Mouse (Mus musculus) heart, adult 9 months (tissue): Measurements from ENCODE around the gene Preb.

Source experiments
- DNase-seq, 2 experiments: peaks; one replicate each; pipeline ENCODE4 v3.0.0; 2022; ENCODE audit warnings: low spot score in 2 of 2

Gene Preb

GRCm38 (mm10) chr5:30922581-30923041 is 37.5 kb downstream of the Preb start:
- no peak for DNase-seq

DNA sequence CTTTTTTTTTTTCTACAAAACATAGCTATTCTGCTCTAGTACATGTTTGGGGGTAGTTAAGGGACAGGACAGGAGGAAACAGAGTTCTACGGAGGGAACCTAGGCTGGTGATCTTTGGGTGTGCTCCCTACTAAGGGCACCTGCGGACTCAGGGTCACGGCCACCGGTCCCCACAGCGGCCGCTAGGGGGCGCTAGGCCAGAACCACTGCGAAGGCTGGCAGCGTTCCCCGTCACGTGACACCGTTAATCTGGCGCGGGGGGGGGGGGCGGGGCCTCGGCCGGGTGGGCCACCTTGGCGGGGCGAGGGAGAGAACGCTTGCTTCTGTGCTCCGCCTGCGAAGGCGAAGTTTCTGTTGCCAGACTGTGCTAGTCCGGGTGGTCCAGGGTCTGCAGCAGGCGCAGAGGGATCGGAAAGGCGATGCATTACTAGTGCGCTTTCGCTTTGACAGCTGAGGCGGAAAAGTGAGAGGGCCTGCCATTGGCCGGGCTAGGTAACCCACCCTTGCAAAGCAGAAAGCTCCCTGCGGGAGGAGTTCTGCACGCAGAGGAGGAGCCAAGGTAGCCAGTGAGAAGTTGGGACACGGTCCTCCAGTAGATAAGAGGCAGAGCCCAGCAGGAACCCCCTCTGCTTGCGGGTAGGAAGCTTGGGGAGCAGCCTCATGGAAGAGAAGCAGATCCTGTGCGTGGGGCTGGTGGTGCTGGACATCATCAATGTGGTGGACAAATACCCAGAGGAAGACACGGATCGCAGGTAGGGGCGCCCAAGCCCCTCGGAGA is 38.7 kb downstream of the Preb start, which contains the start of gene Khk:
Gene Khk, plus strand, starts transcription at position 176 of the 778 bp plus-strand sequence.
- peak; percentile 89 to 90 for DNase-seq

- DNase-seq, result peak in 1 of 2 experiments; percentile 43
Measured at GRCm38 (mm10) chr5:30920621-30921020, 39.5 kb downstream of the Preb start.

DNA sequence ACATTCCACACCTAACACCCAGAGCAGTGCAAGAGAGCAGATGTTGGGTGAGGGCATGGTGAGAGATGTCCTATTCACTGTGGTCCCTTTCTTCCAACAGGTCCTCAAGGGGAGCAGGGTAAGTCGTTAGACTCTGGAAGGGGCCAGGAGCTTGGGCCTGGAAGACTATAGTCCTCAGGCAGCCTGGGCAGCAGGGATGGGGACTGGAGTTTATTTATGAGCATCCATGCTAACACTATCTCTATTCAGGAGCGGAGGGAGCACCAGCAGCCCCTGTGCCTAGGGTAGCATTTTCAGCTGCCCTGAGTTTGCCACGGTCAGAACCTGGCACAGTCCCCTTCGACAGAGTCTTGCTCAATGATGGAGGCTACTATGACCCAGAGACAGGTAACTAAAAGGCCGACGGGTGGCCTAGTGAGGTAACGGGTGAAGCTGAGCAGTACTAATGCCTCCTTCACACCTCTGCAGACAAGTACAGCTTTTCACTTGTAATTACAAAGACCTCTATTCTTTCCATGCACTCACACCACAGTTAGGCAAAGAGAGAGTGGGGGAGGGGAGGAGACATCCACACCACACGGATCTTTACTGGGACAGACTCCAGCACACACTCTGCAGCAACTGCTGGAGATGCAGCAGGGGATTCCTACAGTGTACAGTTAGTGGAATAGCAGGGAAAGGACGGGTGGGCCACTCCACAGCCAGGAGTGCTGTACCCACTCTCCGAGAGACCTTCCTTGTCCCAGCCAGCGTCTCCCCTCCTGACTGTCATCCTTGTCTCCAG is 40.1 kb downstream of the Preb start:
- DNase-seq, result no peak

DNA sequence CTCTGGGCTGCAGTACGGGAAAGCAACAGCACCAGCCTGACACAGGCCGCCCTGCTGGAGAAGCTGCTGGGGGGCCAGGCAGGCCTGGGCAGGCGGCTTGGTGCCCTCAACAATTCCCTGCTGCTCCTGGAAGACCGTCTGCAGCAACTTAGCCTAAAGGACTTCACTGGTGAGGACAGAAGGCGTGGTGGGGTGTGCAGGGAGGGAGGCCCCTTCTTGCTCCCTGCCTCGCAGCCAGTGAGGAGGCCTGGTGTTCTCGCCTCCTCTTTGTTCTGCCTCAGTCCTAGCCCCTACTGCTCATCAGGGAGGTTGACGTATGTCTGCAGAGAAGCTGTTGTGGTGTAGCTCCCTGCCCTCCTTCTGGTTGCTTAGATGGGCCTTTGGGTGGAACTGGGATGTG is 41.5 kb downstream of the Preb start:
- no peak for DNase-seq

DNA sequence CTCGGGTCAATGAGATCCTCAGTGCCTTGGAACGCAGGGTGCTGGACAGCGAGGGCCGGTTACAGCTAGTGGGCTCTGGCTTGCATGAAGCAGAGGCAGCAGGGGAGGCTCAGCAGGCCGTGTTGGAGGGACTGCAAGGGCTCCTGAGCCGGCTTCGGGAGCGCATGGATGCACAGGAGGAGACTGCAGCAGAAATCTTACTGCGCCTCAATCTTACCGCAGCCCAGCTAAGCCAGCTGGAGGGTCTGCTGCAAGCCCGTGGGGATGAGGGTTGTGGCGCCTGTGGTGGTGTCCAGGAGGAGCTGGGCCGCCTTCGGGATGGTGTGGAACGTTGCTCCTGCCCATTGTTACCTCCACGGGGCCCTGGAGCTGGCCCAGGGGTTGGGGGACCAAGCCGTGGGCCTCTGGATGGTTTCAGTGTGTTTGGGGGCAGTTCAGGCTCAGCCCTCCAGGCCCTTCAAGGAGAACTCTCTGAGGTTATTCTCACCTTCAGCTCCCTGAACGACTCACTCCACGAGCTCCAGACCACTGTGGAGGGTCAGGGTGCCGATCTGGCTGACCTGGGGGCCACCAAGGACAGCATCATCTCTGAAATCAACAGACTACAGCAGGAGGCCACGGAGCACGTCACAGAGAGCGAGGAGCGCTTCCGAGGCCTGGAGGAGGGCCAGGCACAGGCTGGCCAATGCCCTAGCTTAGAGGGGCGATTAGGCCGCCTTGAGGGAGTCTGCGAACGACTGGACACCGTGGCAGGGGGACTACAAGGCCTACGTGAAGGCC is 42.1 kb downstream of the Preb start:
- DNase-seq, result no peak

- DNase-seq, result no peak
Measured at GRCm38 (mm10) chr5:30917348-30917747, 42.8 kb downstream of the Preb start.

- DNase-seq, result no peak
Measured at GRCm38 (mm10) chr5:30916841-30917240, 43.3 kb downstream of the Preb start.

- DNase-seq, result peak; percentile 98 to 99
Measured at GRCm38 (mm10) chr5:30915974-30916433, 44.2 kb downstream of the Preb start.

DNA sequence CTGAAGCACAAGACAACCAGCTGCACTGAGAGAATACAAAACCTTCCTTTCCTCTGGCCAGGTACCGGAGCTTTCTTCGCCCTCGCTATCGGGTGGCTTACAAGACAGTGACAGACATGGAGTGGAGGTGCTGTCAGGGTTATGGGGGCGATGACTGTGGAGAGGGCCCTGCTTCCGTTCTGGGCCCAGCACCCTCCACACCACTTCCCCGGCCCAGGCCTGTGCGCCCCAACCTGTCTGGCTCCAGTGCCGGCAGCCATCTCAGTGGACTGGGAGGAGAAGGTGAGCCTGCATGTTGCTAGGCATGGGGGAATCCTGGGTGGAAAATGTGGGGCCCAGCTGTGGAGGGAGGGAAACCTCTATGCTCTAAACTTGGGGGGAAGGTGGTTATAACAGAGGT is 44.7 kb downstream of the Preb start:
- peak; percentile 42 to 47 for DNase-seq

DNA sequence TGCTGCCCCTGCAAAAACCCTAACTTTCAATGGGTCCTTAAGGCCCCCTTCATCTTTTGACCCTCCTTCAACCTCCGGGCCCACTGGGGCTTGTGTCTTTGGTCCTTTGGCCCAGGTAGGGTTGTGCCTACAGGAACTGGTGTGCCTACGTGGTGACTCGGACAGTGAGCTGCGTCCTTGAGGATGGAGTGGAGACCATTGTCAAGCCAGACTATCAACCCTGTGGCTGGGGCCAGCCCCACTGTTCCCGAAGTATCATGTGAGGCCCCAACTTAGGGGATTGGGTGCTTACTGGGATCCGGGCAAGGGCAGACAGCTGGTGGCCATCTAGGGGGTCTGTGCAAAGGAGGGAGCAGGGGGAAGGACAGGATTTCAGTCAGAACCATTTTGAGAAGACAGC is 45.3 kb downstream of the Preb start:
- no peak for DNase-seq

- no peak for DNase-seq
Measured at GRCm38 (mm10) chr5:30914101-30914635, 46.0 kb downstream of the Preb start.

DNA sequence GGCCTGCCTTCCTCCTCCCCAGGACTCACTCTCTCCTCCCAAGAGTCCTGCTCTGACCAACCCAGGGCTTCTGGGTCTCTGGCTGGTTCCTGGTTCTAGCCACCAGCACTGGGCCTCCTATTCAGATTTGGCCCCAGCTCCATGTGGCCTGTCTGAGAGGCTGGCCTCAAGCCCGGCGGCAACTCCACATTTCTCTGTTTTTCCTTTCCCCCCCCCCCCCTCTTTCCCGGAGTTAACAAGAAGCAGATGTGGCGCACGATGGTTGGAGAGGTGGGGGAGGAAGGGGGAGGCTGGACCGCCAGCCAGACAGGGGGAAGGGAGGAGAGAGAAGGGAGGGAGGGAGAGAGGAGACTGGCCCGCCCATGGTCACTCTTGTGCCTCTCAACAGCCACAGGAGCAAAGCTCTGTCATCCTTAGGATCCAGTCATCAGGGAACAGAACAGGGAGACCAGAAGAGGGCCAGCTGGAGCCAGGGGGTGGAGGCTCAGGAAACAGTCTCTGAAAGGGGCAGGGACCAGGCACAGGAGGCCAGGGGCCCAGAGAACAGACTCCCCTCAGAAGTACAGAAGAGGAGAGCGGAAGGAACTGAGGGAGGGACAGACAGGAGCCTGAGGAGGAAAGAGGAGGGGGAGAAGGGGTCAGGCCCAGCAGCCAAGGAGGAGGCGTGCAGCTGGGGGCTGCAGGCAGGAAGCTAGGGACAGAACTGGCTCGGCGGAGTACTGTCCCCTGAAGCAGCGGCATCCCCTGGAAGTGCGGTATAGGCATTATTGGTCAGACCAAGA is 46.9 kb downstream of the Preb start, which contains the start of gene Emilin1:
Gene Emilin1, plus strand, starts transcription at position 343 of the 782 bp plus-strand sequence.
- peak; percentile 83 to 88 for DNase-seq

GRCm38 (mm10) chr5:30912156-30912555 is 48.0 kb downstream of the Preb start:
- no peak for DNase-seq

GRCm38 (mm10) chr5:30910481-30910880 is 49.7 kb downstream of the Preb start:
- no peak for DNase-seq

GRCm38 (mm10) chr5:30909863-30910262 is 50.3 kb downstream of the Preb start:
- DNase-seq, result no peak

DNA sequence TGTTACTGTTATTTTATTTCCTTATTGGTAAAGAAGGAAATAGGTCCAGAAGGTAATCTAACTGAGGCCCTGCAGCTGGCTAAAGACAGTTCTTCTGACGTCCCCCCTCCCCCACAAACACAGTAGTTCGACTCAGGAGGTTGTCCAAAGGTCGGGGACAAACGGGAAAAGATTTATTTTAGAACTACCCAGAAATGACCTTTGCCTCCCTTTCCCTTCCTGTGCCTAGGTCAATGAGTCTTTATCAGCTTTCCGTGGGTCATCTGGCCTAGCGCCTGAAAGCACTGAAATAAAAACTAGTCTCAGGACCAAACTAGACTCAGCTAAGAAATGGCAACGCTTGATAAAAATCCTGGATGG is 50.9 kb downstream of the Preb start:
- peak; percentile 75 for DNase-seq

DNA sequence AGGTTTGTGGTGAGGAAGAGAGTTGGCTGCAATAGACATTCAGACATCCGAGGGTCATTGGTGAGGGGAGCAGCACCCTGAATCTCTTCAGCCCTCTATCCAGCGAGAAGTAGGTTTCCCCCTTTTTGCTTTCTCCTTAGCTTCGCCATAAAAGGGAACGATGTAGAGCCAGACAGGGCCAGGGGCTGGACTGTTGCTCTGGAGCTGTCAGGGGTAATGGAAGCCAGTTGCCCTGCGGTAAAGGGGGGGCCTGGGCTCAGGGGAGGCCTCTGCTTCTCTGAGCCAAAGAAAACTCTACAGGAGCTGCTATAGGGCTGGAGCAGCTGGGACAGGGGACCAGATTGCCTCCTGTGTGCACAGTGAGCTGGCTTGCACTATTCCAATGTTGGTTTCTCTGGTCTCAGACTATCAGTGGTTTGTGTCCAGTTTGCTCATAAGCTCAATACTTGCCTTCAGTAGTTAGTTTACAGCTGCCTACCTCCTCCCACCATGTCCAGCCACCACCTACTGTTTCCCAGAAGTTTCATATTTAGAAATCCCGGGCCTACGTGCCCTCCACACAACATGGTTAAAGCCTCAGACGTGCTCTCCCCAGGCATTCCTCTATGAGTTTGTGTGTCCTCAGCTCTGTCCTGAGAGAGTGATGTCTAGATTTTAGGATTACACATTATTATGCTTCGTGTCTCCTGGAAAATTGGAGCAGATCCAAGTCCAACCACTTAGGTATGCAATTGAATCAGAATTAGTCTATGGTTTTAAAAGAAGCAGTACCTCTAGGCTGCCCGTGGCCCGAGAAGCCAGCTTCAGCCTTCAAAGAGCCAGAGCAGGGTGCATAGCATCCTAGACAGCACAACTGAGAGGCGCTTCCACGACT is 51.5 kb downstream of the Preb start:
- DNase-seq, result peak; percentile 80 to 85

GRCm38 (mm10) chr5:30907413-30908059 is 52.6 kb downstream of the Preb start, which contains the start of gene Ost4:
Gene Ost4, minus strand, starts transcription at chr5:30907788.
- DNase-seq, result peak; percentile 97 to 98
